Mouse (Mus musculus) layer of hippocampus, adult 8-10 months (tissue): Measurements from ENCODE around the gene Cse1l. TPM values are rescaled to one million over a fixed set of nuclear protein-coding genes. Genes with fewer than 3 reads are reported as not detected.

Source experiments
- DNase-seq, 2 experiments: peaks; one replicate each; pipeline ENCODE4 v3.0.0; 2022; ENCODE audit warnings: low spot score in 2 of 2
- total RNA-seq, 4 experiments: library from RNA; stranded (reverse); gene quantifications; 2 replicates each; pipeline ENCODE4 v1.2.4; 2022

Cse1l gene
- 10 to 100 TPM; 47.6 to 63.6 (median 54.7) TPM for total RNA-seq

GRCm38 (mm10) chr2:166905711-166906522 lies at the start of gene Cse1l:
Gene Cse1l, plus strand, starts transcription at chr2:166906040.
- DNase-seq, result peak; percentile 96 to 98

GRCm38 (mm10) chr2:166856366-166856765 lies 49.5 kb upstream of the Cse1l start:
- DNase-seq, result no peak

GRCm38 (mm10) chr2:166857118-166857517 lies 48.7 kb upstream of the Cse1l start:
- no peak for DNase-seq

- DNase-seq, result no peak
These were observed 46.6 kb upstream of the Cse1l start for GRCm38 (mm10) chr2:166859214-166859613.

- no peak for DNase-seq
These were observed 43.3 kb upstream of the Cse1l start for GRCm38 (mm10) chr2:166862505-166862904.

- DNase-seq, result no peak
These were observed 40.4 kb upstream of the Cse1l start for GRCm38 (mm10) chr2:166865476-166865875.

GRCm38 (mm10) chr2:166870271-166870865 lies 35.5 kb upstream of the Cse1l start:
- DNase-seq, result no peak

GRCm38 (mm10) chr2:166870899-166871298 lies 34.9 kb upstream of the Cse1l start:
- no peak for DNase-seq

- DNase-seq, result no peak
These were observed 31.1 kb upstream of the Cse1l start for GRCm38 (mm10) chr2:166874675-166875280.

GRCm38 (mm10) chr2:166875561-166875960 lies 30.3 kb upstream of the Cse1l start:
- no peak for DNase-seq

GRCm38 (mm10) chr2:166876331-166876730 lies 29.5 kb upstream of the Cse1l start:
- DNase-seq, result no peak

- DNase-seq, result no peak
These were observed 20.8 kb upstream of the Cse1l start for GRCm38 (mm10) chr2:166885066-166885465.

GRCm38 (mm10) chr2:166885619-166886018 lies 20.2 kb upstream of the Cse1l start:
- no peak for DNase-seq

GRCm38 (mm10) chr2:166886231-166886630 lies 19.6 kb upstream of the Cse1l start:
- DNase-seq, result no peak

- no peak for DNase-seq
These were observed 18.0 kb upstream of the Cse1l start for GRCm38 (mm10) chr2:166887816-166888215.

GRCm38 (mm10) chr2:166891366-166891880 lies 14.4 kb upstream of the Cse1l start:
- DNase-seq, result no peak

- DNase-seq, result no peak
These were observed 13.6 kb upstream of the Cse1l start for GRCm38 (mm10) chr2:166892158-166892680.

GRCm38 (mm10) chr2:166893036-166893435 lies 12.8 kb upstream of the Cse1l start:
- DNase-seq, result no peak

- DNase-seq, result no peak
These were observed 9.5 kb upstream of the Cse1l start for GRCm38 (mm10) chr2:166896368-166896767.

- DNase-seq, result no peak
These were observed 8.9 kb upstream of the Cse1l start for GRCm38 (mm10) chr2:166896974-166897373.

GRCm38 (mm10) chr2:166899161-166899560 lies 6.7 kb upstream of the Cse1l start:
- DNase-seq, result no peak

GRCm38 (mm10) chr2:166899746-166900145 lies 6.1 kb upstream of the Cse1l start:
- no peak for DNase-seq
